Mouse (Mus musculus): Measurements from ENCODE around the gene Tmie. TPM values are rescaled to one million over a fixed set of nuclear protein-coding genes. Genes with fewer than 3 reads are reported as not detected.

Gene Tmie
- polyA plus RNA-seq, 1 experiment from 2014 or later = 0.30 TPM

GRCm38 (mm10) chr9:110858523-110858922 is 21.4 kb downstream of the Tmie start:
- H3K4me2 ChIP-seq (ENCODE audit: low read length) = no peak overlapping the region
- H3K9me3 ChIP-seq (replicated peaks; ENCODE audit: control insufficient read depth, low read length) = no peaks in the 10 kb centered on the region
- no peak overlapping the region for H3K4me3 ChIP-seq (ENCODE audit: low read depth, low read length)
- H3K9ac ChIP-seq (ENCODE audit: low read length) = no peak overlapping the region
- DNase-seq (ENCODE audit: low spot score) (no peak), ATAC-seq (no peak)
- H3K27me3 ChIP-seq (replicated peaks; ENCODE audit: control insufficient read depth, insufficient read depth, low read length) = 0 out of 2 replicates have a peak, but pooled peaks cover 8% of the 10 kb centered on the region
- H3K4me1 ChIP-seq (ENCODE audit: control insufficient read depth, insufficient read depth, low read length) = 0 out of 2 replicates have a peak, but pooled peaks cover 3% of the 10 kb centered on the region
- WGBS = 59% methylated on average over 5 of the region's 5 CpGs
- no peaks in the 10 kb centered on the region for H3K36me3 ChIP-seq (ENCODE audit: control insufficient read depth, insufficient read depth, low read length)
- H3K27ac ChIP-seq (ENCODE audit: low read depth, low read length) = no peak overlapping the region

GRCm38 (mm10) chr9:110857781-110858472 is 22.0 kb downstream of the Tmie start, which contains the start of gene Prss50:
Gene Prss50 (plus strand): TSS chr9:110857967.
- WGBS = 9% methylated on average over 41 of the region's 50 CpGs
- Histone ChIP-seq H3K27ac (ENCODE audit: low read depth, low read length) (no peak within 1 kb of the TSS), H3K9me3 (replicated peaks; ENCODE audit: control insufficient read depth, low read length) (no peaks in the 10 kb centered on the region), H3K36me3 (ENCODE audit: control insufficient read depth, insufficient read depth, low read length) (no peaks in the 10 kb centered on the region), H3K4me2 (ENCODE audit: low read length) (peak within 1 kb of the TSS; percentile 44), H3K27me3 (replicated peaks; ENCODE audit: control insufficient read depth, insufficient read depth, low read length) (0 out of 2 replicates have a peak, but pooled peaks cover 8% of the 10 kb centered on the region), H3K4me1 (ENCODE audit: control insufficient read depth, insufficient read depth, low read length) (0 out of 2 replicates have a peak, but pooled peaks cover 3% of the 10 kb centered on the region), H3K9ac (ENCODE audit: low read length) (0 out of 2 replicates have a peak within 1 kb of the TSS, but pooled peaks have one; percentile 21), H3K4me3 (ENCODE audit: low read depth, low read length) (peak within 1 kb of the TSS; percentile 15; the same call in 1 of the 2 replicates)
- ATAC-seq = no peak
- peak; percentile 23 for DNase-seq (ENCODE audit: low spot score)

GRCm38 (mm10) chr9:110856920-110857319 is 23.0 kb downstream of the Tmie start:
- 75% methylated on average over 4 of the region's 4 CpGs for WGBS
- DNase-seq (ENCODE audit: low spot score) = no peak

GRCm38 (mm10) chr9:110855903-110856302 is 24.0 kb downstream of the Tmie start:
- 78% methylated on average over 7 of the region's 7 CpGs for WGBS
- H3K9ac ChIP-seq (ENCODE audit: low read length) = no peak overlapping the region
- 0 out of 2 replicates have a peak, but pooled peaks cover 3% of the 10 kb centered on the region for H3K4me1 ChIP-seq (ENCODE audit: control insufficient read depth, insufficient read depth, low read length)
- H3K27ac ChIP-seq (ENCODE audit: low read depth, low read length) = no peak overlapping the region
- no peak overlapping the region for H3K4me2 ChIP-seq (ENCODE audit: low read length)
- no peaks in the 10 kb centered on the region for H3K9me3 ChIP-seq (replicated peaks; ENCODE audit: control insufficient read depth, low read length)
- H3K36me3 ChIP-seq (ENCODE audit: control insufficient read depth, insufficient read depth, low read length) = no peaks in the 10 kb centered on the region
- ATAC-seq (no peak), DNase-seq (ENCODE audit: low spot score) (no peak)
- no peak overlapping the region for H3K4me3 ChIP-seq (ENCODE audit: low read depth, low read length)
- 0 out of 2 replicates have a peak, but pooled peaks cover 8% of the 10 kb centered on the region for H3K27me3 ChIP-seq (replicated peaks; ENCODE audit: control insufficient read depth, insufficient read depth, low read length)

More at GRCm38 (mm10) chr9:110856920-110857319, 23.0 kb downstream of the Tmie start:
- Histone ChIP-seq H3K4me1 (ENCODE audit: control insufficient read depth, insufficient read depth, low read length) (0 out of 2 replicates have a peak, but pooled peaks cover 3% of the 10 kb centered on the region), H3K9ac (ENCODE audit: low read length) (no peak overlapping the region), H3K4me2 (ENCODE audit: low read length) (no peak overlapping the region), H3K27ac (ENCODE audit: low read depth, low read length) (no peak overlapping the region), H3K36me3 (ENCODE audit: control insufficient read depth, insufficient read depth, low read length) (no peaks in the 10 kb centered on the region), H3K4me3 (ENCODE audit: low read depth, low read length) (no peak overlapping the region), H3K9me3 (replicated peaks; ENCODE audit: control insufficient read depth, low read length) (no peaks in the 10 kb centered on the region), H3K27me3 (replicated peaks; ENCODE audit: control insufficient read depth, insufficient read depth, low read length) (0 out of 2 replicates have a peak, but pooled peaks cover 8% of the 10 kb centered on the region)
- ATAC-seq = no peak

- ATAC-seq (no peak), DNase-seq (ENCODE audit: low spot score) (no peak)
- Histone ChIP-seq H3K4me2 (ENCODE audit: low read length) (no peak overlapping the region), H3K27me3 (replicated peaks; ENCODE audit: control insufficient read depth, insufficient read depth, low read length) (no peaks in the 10 kb centered on the region), H3K9ac (ENCODE audit: low read length) (no peak overlapping the region), H3K4me1 (ENCODE audit: control insufficient read depth, insufficient read depth, low read length) (no peaks in the 10 kb centered on the region), H3K27ac (ENCODE audit: low read depth, low read length) (no peak overlapping the region), H3K9me3 (replicated peaks; ENCODE audit: control insufficient read depth, low read length) (no peaks in the 10 kb centered on the region), H3K36me3 (ENCODE audit: control insufficient read depth, insufficient read depth, low read length) (no peaks in the 10 kb centered on the region), H3K4me3 (ENCODE audit: low read depth, low read length) (no peak overlapping the region)
- WGBS = 81% methylated on average over 7 of the region's 7 CpGs
Measured at GRCm38 (mm10) chr9:110849162-110849561, 30.8 kb downstream of the Tmie start.

- no peaks in the 10 kb centered on the region for H3K27me3 ChIP-seq (replicated peaks; ENCODE audit: control insufficient read depth, insufficient read depth, low read length)
- H3K9me3 ChIP-seq (replicated peaks; ENCODE audit: control insufficient read depth, low read length) = no peaks in the 10 kb centered on the region
- no peak within 1 kb of the TSS for H3K27ac ChIP-seq (ENCODE audit: low read depth, low read length)
- 91% methylated on average over 10 of the region's 10 CpGs for WGBS
- H3K4me1 ChIP-seq (ENCODE audit: control insufficient read depth, insufficient read depth, low read length) = no peaks in the 10 kb centered on the region
- H3K4me3 ChIP-seq (ENCODE audit: low read depth, low read length) = no peak within 1 kb of the TSS
- no peak for ATAC-seq
- H3K9ac ChIP-seq (ENCODE audit: low read length) = no peak within 1 kb of the TSS
- DNase-seq (ENCODE audit: low spot score) = no peak
- H3K4me2 ChIP-seq (ENCODE audit: low read length) = no peak within 1 kb of the TSS
- H3K36me3 ChIP-seq (ENCODE audit: control insufficient read depth, insufficient read depth, low read length) = no peaks in the 10 kb centered on the region
Measured at GRCm38 (mm10) chr9:110844206-110844605, 35.7 kb downstream of the Tmie start, which contains the start of gene Prss46. Gene Prss46 (plus strand): TSS chr9:110844506.

- WGBS = 78% methylated on average over 2 of the region's 2 CpGs
- no peaks in the 10 kb centered on the region for H3K9me3 ChIP-seq (replicated peaks; ENCODE audit: control insufficient read depth, low read length)
- H3K27ac ChIP-seq (ENCODE audit: low read depth, low read length) = no peak overlapping the region
Measured at GRCm38 (mm10) chr9:110841438-110841837, 38.5 kb downstream of the Tmie start.

GRCm38 (mm10) chr9:110840905-110841304 is 39.0 kb downstream of the Tmie start:
- no peak overlapping the region for H3K4me2 ChIP-seq (ENCODE audit: low read length)
- DNase-seq (ENCODE audit: low spot score) (no peak), ATAC-seq (no peak)
- H3K36me3 ChIP-seq (ENCODE audit: control insufficient read depth, insufficient read depth, low read length) = no peaks in the 10 kb centered on the region
- H3K27ac ChIP-seq (ENCODE audit: low read depth, low read length) = no peak overlapping the region
- H3K4me3 ChIP-seq (ENCODE audit: low read depth, low read length) = no peak overlapping the region
- 82% methylated on average over 6 of the region's 6 CpGs for WGBS
- no peaks in the 10 kb centered on the region for H3K27me3 ChIP-seq (replicated peaks; ENCODE audit: control insufficient read depth, insufficient read depth, low read length)
- H3K9me3 ChIP-seq (replicated peaks; ENCODE audit: control insufficient read depth, low read length) = no peaks in the 10 kb centered on the region
- no peaks in the 10 kb centered on the region for H3K4me1 ChIP-seq (ENCODE audit: control insufficient read depth, insufficient read depth, low read length)
- no peak overlapping the region for H3K9ac ChIP-seq (ENCODE audit: low read length)

More at GRCm38 (mm10) chr9:110841438-110841837, 38.5 kb downstream of the Tmie start:
- no peak for ATAC-seq
- no peaks in the 10 kb centered on the region for H3K36me3 ChIP-seq (ENCODE audit: control insufficient read depth, insufficient read depth, low read length)
- H3K4me3 ChIP-seq (ENCODE audit: low read depth, low read length) = no peak overlapping the region
- H3K27me3 ChIP-seq (replicated peaks; ENCODE audit: control insufficient read depth, insufficient read depth, low read length) = no peaks in the 10 kb centered on the region
- no peak overlapping the region for H3K4me2 ChIP-seq (ENCODE audit: low read length)
- H3K4me1 ChIP-seq (ENCODE audit: control insufficient read depth, insufficient read depth, low read length) = no peaks in the 10 kb centered on the region
- H3K9ac ChIP-seq (ENCODE audit: low read length) = no peak overlapping the region
- no peak for DNase-seq (ENCODE audit: low spot score)

GRCm38 (mm10) chr9:110836112-110836511 is 43.8 kb downstream of the Tmie start:
- no peaks in the 10 kb centered on the region for H3K9me3 ChIP-seq (replicated peaks; ENCODE audit: control insufficient read depth, low read length)
- no peaks in the 10 kb centered on the region for H3K36me3 ChIP-seq (ENCODE audit: control insufficient read depth, insufficient read depth, low read length)
- H3K27ac ChIP-seq (ENCODE audit: low read depth, low read length) = no peak overlapping the region
- H3K9ac ChIP-seq (ENCODE audit: low read length) = no peak overlapping the region
- no peaks in the 10 kb centered on the region for H3K4me1 ChIP-seq (ENCODE audit: control insufficient read depth, insufficient read depth, low read length)
- no peak overlapping the region for H3K4me2 ChIP-seq (ENCODE audit: low read length)
- DNase-seq (ENCODE audit: low spot score) (no peak), ATAC-seq (no peak)
- 47% methylated on average over 2 of the region's 2 CpGs for WGBS
- no peaks in the 10 kb centered on the region for H3K27me3 ChIP-seq (replicated peaks; ENCODE audit: control insufficient read depth, insufficient read depth, low read length)
- H3K4me3 ChIP-seq (ENCODE audit: low read depth, low read length) = no peak overlapping the region

Measured in forebrain, embryonic 14.5 days (tissue).